Comparison of ENCODE assay signal across 8 mouse cellular contexts in genomic region chr11:100622714-100623113, GRCm38 (mm10). TPM values are rescaled to one million over a fixed set of nuclear protein-coding genes. Genes with fewer than 3 reads are reported as not detected.
DNase-seq lines count a peak whose midpoint lies in the region; ATAC-seq lines count a peak whose summit lies in the region.

No protein-coding gene starts in this region.

- DNase-seq in NIH3T3 (ENCODE audit: low read depth): peak; percentile 96
- DNase-seq in cerebellum, postnatal 10 days: peak; percentile 97
- DNase-seq in frontal cortex, postnatal 10 days (ENCODE audit: low spot score in 2 of 2): peak; percentile 92 to 95
- peak; percentile 95 to 97 for DNase-seq in layer of hippocampus, postnatal 36 days
- peak; percentile 97 for DNase-seq in lung, postnatal 36 days
- DNase-seq in retina, postnatal 1 day: peak; percentile 98
- DNase-seq in urinary bladder, adult 18-20 months (ENCODE audit: low spot score in 2 of 2): peak; percentile 92 to 93

- ATAC-seq in hindbrain, embryonic 13.5 days (ENCODE audit: low FRiP score): peak; percentile 38; the same call in 1 of the 2 replicates

- H3K27me3 ChIP-seq in hindbrain, embryonic 13.5 days: no peaks in the 10 kb centered on the region

- H3K27ac ChIP-seq in hindbrain, embryonic 13.5 days: peak overlapping the region; percentile 90

- peak overlapping the region; percentile 81 for H3K4me3 ChIP-seq in hindbrain, embryonic 13.5 days

- H3K9ac ChIP-seq in hindbrain, embryonic 13.5 days: peak overlapping the region; percentile 93

- H3K4me2 ChIP-seq in hindbrain, embryonic 13.5 days: peak overlapping the region; percentile 73

- H3K4me1 ChIP-seq in hindbrain, embryonic 13.5 days (replicated peaks): peaks cover 44% of the 10 kb centered on the region

- H3K9me3 ChIP-seq in hindbrain, embryonic 13.5 days: no peaks in the 10 kb centered on the region

- peaks cover 32% of the 10 kb centered on the region for H3K36me3 ChIP-seq in hindbrain, embryonic 13.5 days

- 0% methylated on average over 24 of the region's 24 CpGs for WGBS in hindbrain, embryonic 13.5 days

RNA-seq across cellular contexts. Expression of gene Dnajc7, which starts 2.7 kb away (rescaled TPM):
- polyA plus RNA-seq in hindbrain, embryonic 13.5 days (2015; fragmentation: Nextera tagmentation; extraction: Ambion mirVana): 308 and 315 TPM in 2 replicates
- total RNA-seq in layer of hippocampus, postnatal 36 days (2021): 100 to 1,000 TPM; 249 to 265 TPM

RNA-seq across cellular contexts. Expression of gene Nkiras2, which starts 3.7 kb away (rescaled TPM):
- 110 and 115 TPM in 2 replicates for polyA plus RNA-seq in hindbrain, embryonic 13.5 days (2015; fragmentation: Nextera tagmentation; extraction: Ambion mirVana)
- total RNA-seq in layer of hippocampus, postnatal 36 days (2021): 10 to 100 TPM; 12.5 to 15.1 TPM

RNA-seq across cellular contexts. Expression of gene Cnp, which starts 48.0 kb away (rescaled TPM):
- 34.5 and 37.0 TPM in 2 replicates for polyA plus RNA-seq in hindbrain, embryonic 13.5 days (2015; fragmentation: Nextera tagmentation; extraction: Ambion mirVana)
- 100 to 1,000 TPM; 246 to 256 TPM for total RNA-seq in layer of hippocampus, postnatal 36 days (2021)

Comparison
In these comparisons a context has a peak if more than half of its experiments do, and no peak if none do; other contexts are left out.
1. Peak in every context shown above with its lines: DNase-seq, ATAC-seq, H3K4me3 ChIP-seq and H3K27ac ChIP-seq.